Mouse (Mus musculus) hindbrain, embryonic 11.5 days (tissue): Measurements from ENCODE around the gene Tbata. TPM values are rescaled to one million over a fixed set of nuclear protein-coding genes. Genes with fewer than 3 reads are reported as not detected.

Experiments used
- ATAC-seq: fragments of 200-750 bp; cut with Nextera tagmentation; 2 replicates; pipeline ENCODE4 v1.8.0; 2017; ENCODE audit warnings: mild to moderate bottlenecking, moderate TSS enrichment, moderate library complexity; ENCODE audit not compliant: low FRiP score
- DNase-seq: peaks from one replicate; pipeline ENCODE4 v3.0.0-alpha.2; 2015; ENCODE audit warnings: low spot score
- H3K27ac ChIP-seq: fragments of 300-500 bp; sonication (generic); 2 replicates; pipeline ENCODE4 v1.5.1; 2014; ENCODE audit warnings: mild to moderate bottlenecking, low read depth, low read length
- H3K27me3 ChIP-seq: fragments of 300-500 bp; sonication (generic); 2 replicates; pipeline ENCODE4 v1.6.1; 2014; ENCODE audit warnings: mild to moderate bottlenecking, low read length, moderate library complexity, mixed read lengths; ENCODE audit not compliant: control insufficient read depth, insufficient read depth
- H3K36me3 ChIP-seq: fragments of 300-500 bp; sonication (generic); 2 replicates; pipeline ENCODE4 v1.6.1; 2014; ENCODE audit warnings: mild to moderate bottlenecking, low read length, moderate library complexity, mixed read lengths; ENCODE audit not compliant: control insufficient read depth, insufficient read depth
- H3K4me1 ChIP-seq: fragments of 300-500 bp; sonication (generic); replicated peaks from 2 replicates; pipeline ENCODE4 v1.6.1; 2014; ENCODE audit warnings: low read length, mixed read lengths; ENCODE audit not compliant: control insufficient read depth, insufficient read depth
- H3K4me2 ChIP-seq: fragments of 300-500 bp; sonication (generic); replicated peaks from 2 replicates; pipeline ENCODE4 v1.6.1; 2014; ENCODE audit warnings: mild to moderate bottlenecking, low read depth, low read length
- H3K4me3 ChIP-seq: fragments of 300-500 bp; sonication (generic); 2 replicates; pipeline ENCODE4 v1.5.1; 2014; ENCODE audit warnings: low read depth, low read length
- H3K9ac ChIP-seq: fragments of 300-500 bp; sonication (generic); 2 replicates; pipeline ENCODE4 v1.6.1; 2014; ENCODE audit warnings: low read depth, low read length
- H3K9me3 ChIP-seq: fragments of 300-500 bp; sonication (generic); 2 replicates; pipeline ENCODE4 v1.6.1; 2016; ENCODE audit warnings: low read length; ENCODE audit not compliant: control insufficient read depth
- WGBS: fragments of 180-500 bp; shearing (Covaris S2); extraction: QIAGEN DNeasy Blood & Tissue Kit; methylation state at CpG from one replicate; pipeline ENCODE4 v1.1.7; 2014; 5-methylcytosine and 5-hydroxymethylcytosine counted together
- polyA plus RNA-seq: library from polyadenylated mRNA; unstranded; fragments of >200 nt; fragmentation: Nextera tagmentation; extraction: Ambion mirVana; gene quantifications from 2 replicates; pipeline ENCODE4 v1.2.1, GENCODE M21; 2014

Tbata gene
- polyA plus RNA-seq, 1 experiment from 2014 or later, result 0.17 TPM

DNA sequence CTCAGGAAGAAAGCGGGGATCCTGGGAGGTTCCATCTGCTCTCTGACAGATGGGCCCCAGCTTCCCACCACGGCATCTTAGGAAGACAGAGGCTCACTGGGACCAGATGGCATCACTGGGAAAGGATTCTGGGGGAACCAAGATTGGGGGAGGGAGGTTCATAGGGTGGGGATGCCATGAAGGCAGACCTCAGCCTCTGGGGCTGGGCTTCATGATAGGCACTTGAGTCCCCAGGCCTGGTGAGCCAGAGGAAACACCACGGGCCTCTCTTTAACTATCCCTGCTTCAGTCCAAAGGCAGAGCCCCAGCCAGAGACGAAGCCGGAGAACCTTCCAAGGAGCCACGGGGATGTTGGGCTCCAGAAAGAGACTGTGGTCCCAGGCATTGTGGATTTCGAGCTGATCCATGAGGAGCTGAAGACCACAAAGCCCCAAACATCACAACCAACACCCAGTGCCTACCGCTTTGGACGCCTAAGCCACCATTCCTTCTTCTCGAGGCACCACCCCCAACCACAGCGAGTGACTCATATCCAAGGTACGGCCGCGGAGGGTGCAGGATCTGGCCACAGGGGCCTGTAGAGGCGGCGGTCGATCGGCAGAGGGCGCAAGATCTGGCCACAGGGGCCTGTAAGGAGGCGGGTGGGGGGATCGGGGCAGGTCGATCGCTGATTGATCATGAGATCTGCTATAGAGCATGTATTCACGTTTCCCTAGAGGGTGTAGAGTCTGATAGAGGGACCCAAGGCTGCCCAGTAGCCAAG, 3.9 kb downstream of the Tbata start:
- H3K27me3 ChIP-seq, result no peaks in the 10 kb centered on the region
- H3K4me3 ChIP-seq, result no peak overlapping the region
- DNase-seq, result peak; percentile 73
- no peak for ATAC-seq
- H3K9me3 ChIP-seq, result no peaks in the 10 kb centered on the region
- H3K9ac ChIP-seq, result no peak overlapping the region
- no peak overlapping the region for H3K4me2 ChIP-seq
- no peaks in the 10 kb centered on the region for H3K4me1 ChIP-seq
- H3K27ac ChIP-seq, result no peak overlapping the region
- H3K36me3 ChIP-seq, result no peaks in the 10 kb centered on the region
- WGBS, result 17% methylated on average over 24 of the region's 24 CpGs

DNA sequence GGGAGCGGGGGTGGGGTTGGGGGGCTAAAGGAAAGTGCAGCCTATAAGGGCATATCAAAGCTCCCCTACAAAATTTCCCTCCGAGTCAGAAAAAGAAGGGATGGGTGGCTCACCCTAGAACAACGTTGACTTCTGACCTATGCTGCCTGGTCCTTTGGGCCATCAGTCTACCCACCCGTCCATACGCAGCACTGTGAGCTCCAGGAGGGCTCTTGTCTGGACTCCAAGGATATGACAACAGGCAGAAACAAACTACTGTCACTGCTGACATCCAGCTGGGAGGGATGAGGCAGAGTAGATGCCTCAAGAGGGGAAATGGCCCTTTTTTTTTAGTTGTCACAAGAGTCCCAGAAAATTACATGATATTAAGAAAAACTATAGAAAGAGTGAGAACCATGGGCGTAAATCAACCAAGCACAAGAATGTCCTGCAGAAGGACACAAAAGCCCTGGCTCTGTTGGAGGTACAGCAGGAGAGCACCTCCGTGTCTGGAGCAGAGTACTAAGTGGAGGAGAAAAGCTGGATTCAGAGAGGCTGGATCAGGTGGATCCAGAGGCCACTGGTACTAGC, 4.6 kb downstream of the Tbata start:
- Histone ChIP-seq H3K36me3 (no peaks in the 10 kb centered on the region), H3K27me3 (no peaks in the 10 kb centered on the region), H3K4me1 (no peaks in the 10 kb centered on the region), H3K4me2 (no peak overlapping the region), H3K9me3 (no peaks in the 10 kb centered on the region), H3K4me3 (no peak overlapping the region), H3K27ac (no peak overlapping the region), H3K9ac (no peak overlapping the region)
- no peak for DNase-seq
- 38% methylated on average over 7 of the region's 7 CpGs for WGBS
- no peak for ATAC-seq

DNA sequence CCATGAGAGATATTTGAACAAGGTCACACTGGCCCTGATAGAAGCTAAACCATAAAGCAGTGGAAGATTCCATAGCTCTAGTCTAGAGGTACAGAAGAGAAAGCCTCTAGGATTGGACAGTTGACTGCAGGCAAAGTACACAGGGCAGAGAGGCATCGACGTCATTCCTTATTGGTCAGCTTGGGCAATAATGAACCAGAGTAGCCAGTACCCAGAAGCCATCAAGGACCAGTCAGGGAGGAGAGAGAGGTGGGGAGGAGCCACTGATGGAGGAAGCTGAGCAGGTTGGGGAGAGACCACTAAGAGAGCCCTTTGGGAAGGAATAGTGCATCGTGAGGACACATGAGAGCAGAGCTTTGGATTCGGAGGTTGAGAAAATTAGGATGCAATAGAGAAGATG, 6.0 kb downstream of the Tbata start:
- no peak for DNase-seq
- H3K36me3 ChIP-seq, result no peaks in the 10 kb centered on the region
- no peaks in the 10 kb centered on the region for H3K9me3 ChIP-seq
- H3K4me3 ChIP-seq, result no peak overlapping the region
- ATAC-seq, result no peak
- WGBS, result 81% methylated on average over 4 of the region's 4 CpGs
- no peak overlapping the region for H3K9ac ChIP-seq
- H3K4me2 ChIP-seq, result no peak overlapping the region
- H3K27me3 ChIP-seq, result no peaks in the 10 kb centered on the region
- no peaks in the 10 kb centered on the region for H3K4me1 ChIP-seq
- no peak overlapping the region for H3K27ac ChIP-seq

DNA sequence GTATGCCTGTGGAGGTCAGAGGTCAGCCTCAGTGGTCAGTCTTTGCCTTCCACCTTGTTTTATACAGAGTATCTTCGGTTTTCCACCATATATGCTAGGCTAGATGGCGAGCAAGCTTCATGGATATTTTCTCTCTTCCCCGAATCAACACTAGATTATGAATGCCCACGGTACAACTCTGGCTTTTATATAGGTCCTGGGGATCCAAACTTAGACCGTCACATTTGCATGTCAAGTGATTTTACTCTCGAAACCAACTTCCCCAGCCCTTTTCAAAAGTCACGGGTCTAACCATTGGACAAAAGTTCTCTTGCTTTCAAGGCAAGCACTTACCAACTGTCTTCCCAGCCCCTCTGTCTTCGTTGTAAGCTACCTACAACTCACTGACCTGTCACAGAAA, 6.9 kb downstream of the Tbata start:
- 89% methylated on average over 8 of the region's 8 CpGs for WGBS
- H3K4me2 ChIP-seq, result no peak overlapping the region
- H3K4me1 ChIP-seq, result no peaks in the 10 kb centered on the region
- H3K27me3 ChIP-seq, result no peaks in the 10 kb centered on the region
- H3K27ac ChIP-seq, result no peak overlapping the region
- H3K36me3 ChIP-seq, result no peaks in the 10 kb centered on the region
- H3K9me3 ChIP-seq, result no peaks in the 10 kb centered on the region
- no peak for ATAC-seq
- H3K4me3 ChIP-seq, result no peak overlapping the region
- DNase-seq, result no peak
- no peak overlapping the region for H3K9ac ChIP-seq

DNA sequence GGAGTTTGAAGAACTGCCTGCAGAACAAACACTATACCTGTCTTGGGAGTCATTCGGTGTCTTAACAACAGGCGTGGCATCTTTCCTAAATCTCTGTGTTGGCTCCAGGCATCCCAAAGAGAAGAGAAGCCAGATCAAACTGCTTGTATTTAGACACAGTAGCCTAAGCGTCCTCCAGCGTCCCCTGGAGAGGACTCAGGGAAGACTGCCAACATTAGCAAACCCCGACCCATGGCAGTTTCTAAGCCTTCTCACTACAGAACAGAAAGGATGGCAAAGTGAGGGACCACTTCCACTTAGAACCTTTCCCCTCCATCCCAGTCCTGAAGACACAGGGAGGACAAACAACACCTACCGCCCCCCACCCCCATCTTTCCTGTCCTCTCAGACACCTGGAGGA, 8.2 kb downstream of the Tbata start:
- Histone ChIP-seq H3K9ac (no peak overlapping the region), H3K9me3 (no peaks in the 10 kb centered on the region), H3K4me2 (no peak overlapping the region), H3K36me3 (no peaks in the 10 kb centered on the region), H3K27me3 (no peaks in the 10 kb centered on the region), H3K27ac (no peak overlapping the region), H3K4me1 (no peaks in the 10 kb centered on the region), H3K4me3 (no peak overlapping the region)
- DNase-seq (no peak), ATAC-seq (no peak)
- WGBS, result 82% methylated on average over 6 of the region's 6 CpGs

DNA sequence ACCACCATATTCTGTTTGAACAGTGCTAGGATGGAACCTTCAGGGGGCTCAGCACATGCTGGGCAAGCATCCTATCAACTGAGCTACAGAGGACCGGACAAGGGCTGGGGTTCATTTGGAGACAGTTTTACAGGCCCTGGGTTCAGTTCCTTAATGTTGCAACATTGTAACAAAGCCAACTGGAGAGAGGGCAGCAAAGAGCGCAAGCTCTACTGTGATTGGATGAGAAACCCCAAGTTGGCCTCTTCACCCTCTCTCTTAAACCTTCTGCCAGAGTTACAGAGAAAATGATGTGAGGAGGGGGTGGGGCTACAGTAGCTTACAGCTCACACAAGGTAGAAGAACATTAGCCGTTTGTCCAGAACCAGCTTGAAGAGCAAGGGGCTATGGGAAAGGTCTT, 15.2 kb downstream of the Tbata start:
- Histone ChIP-seq H3K36me3 (no peaks in the 10 kb centered on the region), H3K4me3 (no peak overlapping the region), H3K4me1 (no peaks in the 10 kb centered on the region), H3K27ac (no peak overlapping the region), H3K27me3 (no peaks in the 10 kb centered on the region), H3K4me2 (no peak overlapping the region), H3K9ac (no peak overlapping the region), H3K9me3 (no peaks in the 10 kb centered on the region)
- DNase-seq (no peak), ATAC-seq (no peak)
- WGBS, result 87% methylated on average over 3 of the region's 3 CpGs

DNA sequence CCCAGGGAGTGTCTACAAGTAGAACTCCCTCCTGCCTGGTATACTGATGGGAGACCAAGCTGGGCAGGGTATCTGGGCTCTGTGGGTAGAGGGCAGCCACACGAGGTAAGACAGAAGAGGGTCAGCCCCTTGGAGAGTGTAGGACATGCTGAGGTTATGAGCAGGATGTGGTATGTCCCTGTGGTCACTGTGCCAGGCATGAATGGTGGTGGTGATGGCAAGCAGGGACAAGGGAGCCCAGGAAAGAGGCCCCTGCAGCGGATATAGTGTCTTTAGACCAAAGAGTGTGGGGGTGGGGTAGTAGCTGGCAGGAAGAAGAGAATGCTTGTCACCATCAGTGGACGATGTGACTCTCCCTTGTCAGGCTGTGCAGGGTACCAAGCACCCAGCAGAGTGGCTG, 16.3 kb downstream of the Tbata start:
- WGBS, result 74% methylated on average over 3 of the region's 3 CpGs
- DNase-seq (no peak), ATAC-seq (no peak)
- no peak overlapping the region for H3K27ac ChIP-seq
- no peak overlapping the region for H3K4me3 ChIP-seq
- no peaks in the 10 kb centered on the region for H3K4me1 ChIP-seq
- no peaks in the 10 kb centered on the region for H3K9me3 ChIP-seq
- no peaks in the 10 kb centered on the region for H3K36me3 ChIP-seq
- no peak overlapping the region for H3K9ac ChIP-seq
- no peak overlapping the region for H3K4me2 ChIP-seq
- no peaks in the 10 kb centered on the region for H3K27me3 ChIP-seq

DNA sequence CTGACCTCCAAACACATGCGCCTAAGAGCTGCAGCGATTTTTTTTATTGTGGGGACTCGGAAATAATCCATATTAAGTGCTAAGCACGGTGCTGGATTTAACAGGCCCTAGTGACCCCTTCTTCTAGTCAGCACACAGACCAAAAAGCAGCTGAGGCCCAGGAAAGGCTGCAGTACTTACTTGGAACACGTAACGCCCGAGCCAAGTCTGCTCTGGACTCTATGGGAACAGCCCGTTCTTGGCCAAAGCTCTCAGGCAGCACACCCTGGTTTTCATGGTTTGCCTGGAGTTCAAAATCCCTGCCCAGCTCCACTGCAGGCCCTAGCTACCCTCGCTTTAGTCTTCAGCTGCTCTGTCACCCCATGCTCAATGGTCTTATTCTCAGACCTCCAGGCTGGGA, 22.9 kb downstream of the Tbata start:
- Histone ChIP-seq H3K4me2 (no peak overlapping the region), H3K9ac (no peak overlapping the region), H3K36me3 (no peaks in the 10 kb centered on the region), H3K4me1 (no peaks in the 10 kb centered on the region), H3K27ac (no peak overlapping the region), H3K4me3 (no peak overlapping the region), H3K27me3 (no peaks in the 10 kb centered on the region), H3K9me3 (no peaks in the 10 kb centered on the region)
- DNase-seq, result no peak
- ATAC-seq, result no peak
- WGBS, result 89% methylated on average over 9 of the region's 9 CpGs

DNA sequence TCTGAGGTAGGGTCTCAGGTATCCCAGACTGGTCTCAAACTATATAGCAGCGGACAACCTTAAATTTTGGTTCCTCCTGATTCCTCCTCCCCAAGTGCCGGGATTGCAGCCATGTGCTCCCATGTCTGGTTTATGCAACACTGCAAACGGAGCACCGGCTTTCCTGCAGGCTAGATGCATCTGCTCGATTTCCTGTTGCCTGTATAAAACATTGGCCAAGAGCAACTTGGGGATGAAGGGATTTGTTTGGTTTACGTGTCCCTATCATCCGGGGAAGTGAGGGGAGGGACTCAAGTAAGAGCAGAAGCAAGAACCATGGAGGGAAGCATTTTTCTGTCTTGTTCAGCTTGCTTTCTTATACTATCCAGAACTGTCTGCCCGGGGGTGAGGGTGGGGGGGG, 23.5 kb downstream of the Tbata start:
- DNase-seq (no peak), ATAC-seq (no peak)
- WGBS, result 84% methylated on average over 8 of the region's 8 CpGs
- Histone ChIP-seq H3K4me3 (no peak overlapping the region), H3K4me2 (no peak overlapping the region), H3K4me1 (no peaks in the 10 kb centered on the region), H3K9me3 (no peaks in the 10 kb centered on the region), H3K9ac (no peak overlapping the region), H3K27ac (no peak overlapping the region), H3K27me3 (no peaks in the 10 kb centered on the region), H3K36me3 (no peaks in the 10 kb centered on the region)
